Mouse (Mus musculus): ENCODE results near the gene Aif1.

GRCm38 (mm10) chr17:35222299-35222698, 46.4 kb upstream of the Aif1 start:
- no peak for TF ChIP-seq CTCF (IDR thresholded peaks at IDR 0.05; ENCODE audit: low read depth)
- TF ChIP-seq EP300 (IDR thresholded peaks at IDR 0.05; ENCODE audit: low read depth) = no peak
